Mouse (Mus musculus): ENCODE measurements around the gene Col8a2.

GRCm38 (mm10) chr4:126242510-126242909 is 44.1 kb upstream of the Col8a2 start:
- no peak for TF ChIP-seq CTCF (conservative IDR thresholded peaks at IDR 0.05; ENCODE audit: low read length)
- TF ChIP-seq NANOG (IDR thresholded peaks at IDR 0.05; ENCODE audit: borderline replicate concordance, low read length): no peak
